Mouse (Mus musculus) limb, embryonic 15.5 days (tissue): ENCODE results near the gene Sumf2. TPM values are rescaled to one million over a fixed set of nuclear protein-coding genes. Genes with fewer than 3 reads are reported as not detected.
"Not testable (repeated sequence)": the region's sequence is repeated elsewhere in the genome, so short reads cannot be mapped to it uniquely, and the experiment has no call there.

Source experiments
- ATAC-seq: fragments of 200-750 bp; cut with Nextera tagmentation; 2 replicates; pipeline ENCODE4 v1.8.0; 2017; ENCODE audit warnings: low read depth, moderate TSS enrichment; ENCODE audit not compliant: insufficient number of reproducible peaks, low FRiP score, low TSS enrichment
- H3K27ac ChIP-seq: fragments of 300-500 bp; sonication (generic); 2 replicates; pipeline ENCODE4 v1.5.1; 2015; ENCODE audit warnings: moderate library complexity, mild to moderate bottlenecking, inconsistent platforms
- H3K27me3 ChIP-seq: fragments of 300-500 bp; sonication (generic); 2 replicates; pipeline ENCODE4 v1.6.1; 2015; ENCODE audit warnings: inconsistent platforms
- H3K36me3 ChIP-seq: fragments of 300-500 bp; sonication (generic); 2 replicates; pipeline ENCODE4 v1.6.1; 2015; ENCODE audit warnings: inconsistent platforms
- H3K4me1 ChIP-seq: fragments of 300-500 bp; sonication (generic); 2 replicates; pipeline ENCODE4 v1.6.1; 2015; ENCODE audit warnings: inconsistent platforms
- H3K4me2 ChIP-seq: fragments of 300-500 bp; sonication (generic); 2 replicates; pipeline ENCODE4 v1.6.1; 2015; ENCODE audit warnings: mild to moderate bottlenecking, inconsistent platforms
- H3K4me3 ChIP-seq: fragments of 300-500 bp; sonication (generic); 2 replicates; pipeline ENCODE4 v1.5.1; 2015; ENCODE audit warnings: mild to moderate bottlenecking, inconsistent platforms
- H3K9ac ChIP-seq: fragments of 300-500 bp; sonication (generic); 2 replicates; pipeline ENCODE4 v1.6.1; 2015; ENCODE audit warnings: inconsistent platforms
- H3K9me3 ChIP-seq: fragments of 300-500 bp; sonication (generic); 2 replicates; pipeline ENCODE4 v1.6.1; 2016; ENCODE audit warnings: inconsistent platforms
- WGBS: fragments of 180-500 bp; shearing (Covaris S2); methylation state at CpG from one replicate; pipeline ENCODE4 v1.1.7; 2015; 5-methylcytosine and 5-hydroxymethylcytosine counted together
- polyA plus RNA-seq: library from polyadenylated mRNA; unstranded; fragments of >200 nt; fragmentation: Nextera tagmentation; extraction: Ambion mirVana; gene quantifications from 2 replicates; pipeline ENCODE4 v1.2.1, GENCODE M21; 2015

Sumf2 gene
- polyA plus RNA-seq, 1 experiment from 2014 or later, result 76.1 TPM

- H3K9ac ChIP-seq, result no peak overlapping the region
- H3K27ac ChIP-seq, result no peak overlapping the region
- 73% methylated on average over 9 of the region's 9 CpGs for WGBS
- H3K4me1 ChIP-seq, result no peaks in the 10 kb centered on the region
- H3K9me3 ChIP-seq, result no peaks in the 10 kb centered on the region
- H3K36me3 ChIP-seq, result peaks cover 20% of the 10 kb centered on the region
- no peaks in the 10 kb centered on the region for H3K27me3 ChIP-seq
- H3K4me2 ChIP-seq, result no peak overlapping the region
- no peak overlapping the region for H3K4me3 ChIP-seq
- no peak for ATAC-seq
Observed at GRCm38 (mm10) chr5:129877731-129878455, 31.1 kb downstream of the Sumf2 start.

GRCm38 (mm10) chr5:129878946-129879345, 32.2 kb downstream of the Sumf2 start:
- Histone ChIP-seq H3K9ac (no peak overlapping the region), H3K4me3 (no peak overlapping the region), H3K4me1 (no peaks in the 10 kb centered on the region), H3K27ac (no peak overlapping the region), H3K9me3 (no peaks in the 10 kb centered on the region), H3K4me2 (no peak overlapping the region), H3K36me3 (peaks cover 26% of the 10 kb centered on the region), H3K27me3 (no peaks in the 10 kb centered on the region)
- ATAC-seq, result no peak
- 40% methylated on average over 2 of the region's 2 CpGs for WGBS

- Histone ChIP-seq H3K27ac (no peak overlapping the region), H3K4me2 (no peak overlapping the region), H3K36me3 (peaks cover 35% of the 10 kb centered on the region), H3K9ac (no peak overlapping the region), H3K4me3 (no peak overlapping the region), H3K9me3 (no peaks in the 10 kb centered on the region), H3K4me1 (no peaks in the 10 kb centered on the region; the same call in none of the 2 replicates), H3K27me3 (no peaks in the 10 kb centered on the region)
- WGBS, result 75% methylated on average over 3 of the region's 3 CpGs
- ATAC-seq, result no peak
Observed at GRCm38 (mm10) chr5:129879888-129880287, 33.1 kb downstream of the Sumf2 start.

- Histone ChIP-seq H3K4me1 (peaks cover 14% of the 10 kb centered on the region), H3K9ac (peak overlapping the region; percentile 85), H3K36me3 (peaks cover 25% of the 10 kb centered on the region), H3K27me3 (no peaks in the 10 kb centered on the region), H3K9me3 (no peaks in the 10 kb centered on the region), H3K4me3 (peak overlapping the region; percentile 81), H3K27ac (no peak overlapping the region), H3K4me2 (peak overlapping the region; percentile 72)
- 33% methylated on average over 10 of the region's 10 CpGs for WGBS
- no peak for ATAC-seq
Observed at GRCm38 (mm10) chr5:129886271-129886670, 39.5 kb downstream of the Sumf2 start.

GRCm38 (mm10) chr5:129886911-129887636, 40.3 kb downstream of the Sumf2 start, which contains the start of gene Chchd2:
Gene Chchd2, minus strand, starts transcription at chr5:129887470.
- peaks cover 14% of the 10 kb centered on the region for H3K4me1 ChIP-seq
- peak; percentile 99 for ATAC-seq
- under 1% methylated on average over 46 of the region's 46 CpGs for WGBS

GRCm38 (mm10) chr5:129890390-129890789, 43.6 kb downstream of the Sumf2 start:
- WGBS, result 85% methylated on average over 7 of the region's 7 CpGs

More at GRCm38 (mm10) chr5:129886911-129887636, 40.3 kb downstream of the Sumf2 start, which contains the start of gene Chchd2:
- H3K27me3 ChIP-seq, result no peaks in the 10 kb centered on the region
- no peaks in the 10 kb centered on the region for H3K9me3 ChIP-seq
- peak within 1 kb of the TSS; percentile 95 for H3K27ac ChIP-seq
- H3K9ac ChIP-seq, result peak within 1 kb of the TSS; percentile 85
- H3K4me3 ChIP-seq, result peak within 1 kb of the TSS; percentile 81
- peaks cover 19% of the 10 kb centered on the region for H3K36me3 ChIP-seq
- peak within 1 kb of the TSS; percentile 72 for H3K4me2 ChIP-seq

GRCm38 (mm10) chr5:129895198-129896088, 48.7 kb downstream of the Sumf2 start, which contains the start of gene Zbed5:
Gene Zbed5, plus strand, starts transcription at chr5:129895723.
- Histone ChIP-seq H3K9me3 (no peaks in the 10 kb centered on the region), H3K27ac (peak within 1 kb of the TSS; percentile 24; the same call in 1 of the 2 replicates), H3K36me3 (peaks cover under 1% of the 10 kb centered on the region; the same call in 1 of the 2 replicates), H3K4me2 (peak within 1 kb of the TSS; percentile 84), H3K4me3 (peak within 1 kb of the TSS; percentile 66), H3K4me1 (0 out of 2 replicates have a peak, but pooled peaks cover 9% of the 10 kb centered on the region), H3K9ac (peak within 1 kb of the TSS; percentile 39), H3K27me3 (no peaks in the 10 kb centered on the region)
- peak; percentile 97 for ATAC-seq
- WGBS, result under 1% methylated on average over 44 of the region's 44 CpGs

More at GRCm38 (mm10) chr5:129890390-129890789, 43.6 kb downstream of the Sumf2 start:
- not testable (repeated sequence) for H3K9ac ChIP-seq, H3K4me2 ChIP-seq, H3K4me3 ChIP-seq, H3K27me3 ChIP-seq, H3K36me3 ChIP-seq, ATAC-seq, H3K9me3 ChIP-seq, H3K27ac ChIP-seq
- peaks cover 13% of the 10 kb centered on the region for H3K4me1 ChIP-seq

GRCm38 (mm10) chr5:129898449-129898848, 51.7 kb downstream of the Sumf2 start, which contains the start of gene Phkg1:
Gene Phkg1, minus strand, starts transcription at chr5:129898549.
- no peak within 1 kb of the TSS for H3K4me2 ChIP-seq
- no peak within 1 kb of the TSS for H3K27ac ChIP-seq
- H3K9me3 ChIP-seq, result no peaks in the 10 kb centered on the region
- H3K36me3 ChIP-seq, result peaks cover 22% of the 10 kb centered on the region
- no peaks in the 10 kb centered on the region for H3K27me3 ChIP-seq
- WGBS, result 96% methylated on average over 1 of the region's 1 CpGs
- no peak within 1 kb of the TSS for H3K9ac ChIP-seq
- H3K4me3 ChIP-seq, result no peak within 1 kb of the TSS
- ATAC-seq, result no peak
- 0 out of 2 replicates have a peak, but pooled peaks cover 9% of the 10 kb centered on the region for H3K4me1 ChIP-seq

- H3K4me1 ChIP-seq, result peaks cover 9% of the 10 kb centered on the region
- no peaks in the 10 kb centered on the region for H3K9me3 ChIP-seq
- H3K4me2 ChIP-seq, result peak overlapping the region; percentile 91
- 27% methylated on average over 4 of the region's 4 CpGs for WGBS
- ATAC-seq, result no peak
- H3K27me3 ChIP-seq, result no peaks in the 10 kb centered on the region
- no peak overlapping the region for H3K9ac ChIP-seq
- H3K36me3 ChIP-seq, result peaks cover 6% of the 10 kb centered on the region
- H3K4me3 ChIP-seq, result peak overlapping the region; percentile 79
- H3K27ac ChIP-seq, result no peak overlapping the region
Observed at GRCm38 (mm10) chr5:129907775-129908174, 61.0 kb downstream of the Sumf2 start.

- Histone ChIP-seq H3K27ac (peak within 1 kb of the TSS; percentile 82), H3K36me3 (no peaks in the 10 kb centered on the region), H3K27me3 (no peaks in the 10 kb centered on the region), H3K9ac (peak within 1 kb of the TSS; percentile 63), H3K9me3 (no peaks in the 10 kb centered on the region), H3K4me3 (peak within 1 kb of the TSS; percentile 79), H3K4me1 (peaks cover 9% of the 10 kb centered on the region), H3K4me2 (peak within 1 kb of the TSS; percentile 91)
- ATAC-seq, result peak; percentile 92
- WGBS, result under 1% methylated on average over 62 of the region's 63 CpGs
Observed at GRCm38 (mm10) chr5:129908242-129908965, 61.6 kb downstream of the Sumf2 start, which contains the start of gene Nupr1l. Gene Nupr1l, plus strand, starts transcription at chr5:129908540.
